Mouse (Mus musculus) kidney, embryonic 15.5 days (tissue): ENCODE measurements around the gene Hsp90aa1. TPM values are rescaled to one million over a fixed set of nuclear protein-coding genes. Genes with fewer than 3 reads are reported as not detected.
A peak's percentile ranks its signal among the peaks of the same experiment; 100 is the strongest.
"Not testable (repeated sequence)": the region's sequence is repeated elsewhere in the genome, so short reads cannot be mapped to it uniquely, and the experiment has no call there.

Source experiments
- ATAC-seq: fragments of 200-750 bp; cut with Nextera tagmentation; replicated peaks from 2 replicates; pipeline ENCODE4 v1.8.0; 2017; ENCODE audit warnings: moderate TSS enrichment; ENCODE audit not compliant: low FRiP score
- H3K27ac ChIP-seq: fragments of 300-500 bp; sonication (generic); 2 replicates; pipeline ENCODE4 v1.5.1; 2015; ENCODE audit warnings: mild to moderate bottlenecking, inconsistent platforms
- H3K27me3 ChIP-seq: fragments of 300-500 bp; sonication (generic); 2 replicates; pipeline ENCODE4 v1.6.1; 2015; ENCODE audit warnings: inconsistent platforms
- H3K36me3 ChIP-seq: fragments of 300-500 bp; sonication (generic); 2 replicates; pipeline ENCODE4 v1.6.1; 2015; ENCODE audit warnings: inconsistent platforms
- H3K4me1 ChIP-seq: fragments of 300-500 bp; sonication (generic); 2 replicates; pipeline ENCODE4 v1.6.1; 2015; ENCODE audit warnings: inconsistent platforms
- H3K4me2 ChIP-seq: fragments of 300-500 bp; sonication (generic); 2 replicates; pipeline ENCODE4 v1.6.1; 2015; ENCODE audit warnings: moderate library complexity, mild to moderate bottlenecking, inconsistent platforms
- H3K4me3 ChIP-seq: fragments of 300-500 bp; sonication (generic); replicated peaks from 2 replicates; pipeline ENCODE4 v1.5.1; 2015; ENCODE audit warnings: mild to moderate bottlenecking, inconsistent platforms
- H3K9ac ChIP-seq: fragments of 300-500 bp; sonication (generic); 2 replicates; pipeline ENCODE4 v1.6.1; 2015; ENCODE audit warnings: mild to moderate bottlenecking, inconsistent platforms
- H3K9me3 ChIP-seq: fragments of 300-500 bp; sonication (generic); replicated peaks from 2 replicates; pipeline ENCODE4 v1.6.1; 2016; ENCODE audit warnings: inconsistent platforms
- whole genome bisulfite sequencing: fragments of 180-500 bp; shearing (Covaris S2); methylation state at CpG from one replicate; pipeline ENCODE4 v1.1.7; 2015; ENCODE audit warnings: mixed read lengths; 5-methylcytosine and 5-hydroxymethylcytosine counted together
- polyA plus RNA-seq: library from polyadenylated mRNA; unstranded; fragments of >200 nt; fragmentation: Nextera tagmentation; extraction: Ambion mirVana; gene quantifications from 2 replicates; pipeline ENCODE4 v1.2.1, GENCODE M21; 2015

Hsp90aa1 gene
- polyA plus RNA-seq: 994 and 1,027 TPM in 2 replicates

DNA sequence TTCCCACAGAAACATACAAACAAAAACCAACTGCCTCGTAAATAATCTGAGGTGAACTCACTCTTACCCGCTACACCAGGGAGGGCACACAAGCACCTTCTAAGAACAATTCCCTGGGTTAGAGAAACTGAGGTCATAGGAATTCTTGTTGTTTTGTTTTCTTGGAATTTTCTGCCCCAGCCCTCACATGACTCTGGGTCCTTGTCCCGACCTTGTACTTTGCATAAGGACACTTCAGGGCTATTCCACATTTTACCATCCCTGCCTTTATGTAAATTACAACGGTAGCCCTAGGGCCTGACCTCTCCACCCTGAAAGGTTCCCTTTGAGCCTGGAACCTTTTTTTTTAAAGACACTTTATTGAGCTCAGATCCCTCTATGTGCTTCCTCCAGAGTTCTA lies at the start of gene Hsp90aa1:
Hsp90aa1 (minus strand) TSS at position 173 of the 400 bp plus-strand sequence.
- Histone ChIP-seq H3K27me3 (no peaks in the 10 kb centered on the region), H3K4me2 (0 out of 2 replicates have a peak within 1 kb of the TSS, but pooled peaks have one; percentile 33), H3K9ac (no peak within 1 kb of the TSS), H3K27ac (no peak within 1 kb of the TSS), H3K36me3 (no peaks in the 10 kb centered on the region), H3K4me1 (peaks cover 36% of the 10 kb centered on the region), H3K9me3 (no peaks in the 10 kb centered on the region), H3K4me3 (no peak within 1 kb of the TSS)
- 42% methylated on average over 4 of the region's 4 CpGs for WGBS
- no peak for ATAC-seq

- H3K36me3 ChIP-seq: peaks cover 28% of the 10 kb centered on the region
- H3K4me3 ChIP-seq: no peak overlapping the region
- H3K9ac ChIP-seq: no peak overlapping the region
- H3K4me2 ChIP-seq: no peak overlapping the region
- no peaks in the 10 kb centered on the region; the same call in 1 of the 2 replicates for H3K9me3 ChIP-seq
- 77% methylated on average over 10 of the region's 10 CpGs for WGBS
- H3K27me3 ChIP-seq: no peaks in the 10 kb centered on the region
- H3K4me1 ChIP-seq: 0 out of 2 replicates have a peak, but pooled peaks cover 2% of the 10 kb centered on the region
- no peak overlapping the region for H3K27ac ChIP-seq
- ATAC-seq: no peak
Measured at GRCm38 (mm10) chr12:110750770-110751439, 48.4 kb upstream of the Hsp90aa1 start.

- under 1% methylated on average over 71 of the region's 72 CpGs for WGBS
- H3K9ac ChIP-seq: peak overlapping the region; percentile 97
- peak overlapping the region; percentile 99 for H3K4me3 ChIP-seq
- no peaks in the 10 kb centered on the region for H3K9me3 ChIP-seq
- H3K4me2 ChIP-seq: peak overlapping the region; percentile 83
- peaks cover 4% of the 10 kb centered on the region; the same call in 1 of the 2 replicates for H3K36me3 ChIP-seq
- peaks cover 25% of the 10 kb centered on the region for H3K4me1 ChIP-seq
- H3K27ac ChIP-seq: peak overlapping the region; percentile 92
- ATAC-seq: peak; percentile 76
- H3K27me3 ChIP-seq: no peaks in the 10 kb centered on the region; the same call in 1 of the 2 replicates
Measured at GRCm38 (mm10) chr12:110738158-110738921, 35.8 kb upstream of the Hsp90aa1 start.

- Histone ChIP-seq H3K4me2 (peak within 1 kb of the TSS; percentile 85), H3K4me3 (peak within 1 kb of the TSS; percentile 99), H3K9me3 (no peaks in the 10 kb centered on the region), H3K9ac (peak within 1 kb of the TSS; percentile 97), H3K27ac (peak within 1 kb of the TSS; percentile 92), H3K27me3 (no peaks in the 10 kb centered on the region; the same call in 1 of the 2 replicates), H3K4me1 (peaks cover 25% of the 10 kb centered on the region), H3K36me3 (no peaks in the 10 kb centered on the region; the same call in 1 of the 2 replicates)
- peak; percentile 97 for ATAC-seq
- WGBS: 1% methylated on average over 69 of the region's 69 CpGs
Measured at GRCm38 (mm10) chr12:110737170-110738157, 34.9 kb upstream of the Hsp90aa1 start, which contains the start of gene Wdr20. Gene Wdr20 (plus strand): TSS chr12:110737944.

DNA sequence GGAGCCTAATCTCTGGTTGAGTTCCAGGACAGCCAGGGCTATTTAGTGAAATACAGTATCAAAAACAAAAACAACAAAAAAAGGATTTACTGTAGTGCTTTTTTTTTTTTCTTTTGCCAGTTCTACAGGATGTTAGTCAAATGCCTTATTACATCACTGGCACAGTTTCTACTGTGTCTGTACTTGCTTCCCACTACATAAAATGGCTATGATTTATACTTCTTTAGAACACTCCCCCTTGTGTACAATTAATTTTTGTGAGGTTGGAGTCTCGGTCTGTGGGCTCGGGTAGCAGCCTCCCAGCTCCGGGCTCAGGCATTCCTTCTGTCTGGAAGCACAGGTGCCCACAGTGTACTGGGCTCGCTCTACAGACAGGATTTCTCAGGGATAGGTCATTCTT lies 34.1 kb upstream of the Hsp90aa1 start:
- H3K27ac ChIP-seq: no peak overlapping the region
- peak overlapping the region; percentile 55; the same call in 1 of the 2 replicates for H3K9ac ChIP-seq
- H3K4me2 ChIP-seq: peak overlapping the region; percentile 85
- peak overlapping the region; percentile 99 for H3K4me3 ChIP-seq
- 6% methylated on average over 4 of the region's 4 CpGs for whole genome bisulfite sequencing
- H3K9me3 ChIP-seq: no peaks in the 10 kb centered on the region
- H3K27me3 ChIP-seq: no peaks in the 10 kb centered on the region; the same call in 1 of the 2 replicates
- no peaks in the 10 kb centered on the region for H3K36me3 ChIP-seq
- no peak for ATAC-seq
- peaks cover 25% of the 10 kb centered on the region for H3K4me1 ChIP-seq

GRCm38 (mm10) chr12:110733254-110733653 lies 30.7 kb upstream of the Hsp90aa1 start:
- not testable (repeated sequence) for H3K4me1 ChIP-seq, H3K36me3 ChIP-seq, H3K27me3 ChIP-seq, H3K9me3 ChIP-seq, H3K4me2 ChIP-seq, H3K27ac ChIP-seq, ATAC-seq, H3K4me3 ChIP-seq, H3K9ac ChIP-seq
- 96% methylated on average over 3 of the region's 3 CpGs for WGBS

DNA sequence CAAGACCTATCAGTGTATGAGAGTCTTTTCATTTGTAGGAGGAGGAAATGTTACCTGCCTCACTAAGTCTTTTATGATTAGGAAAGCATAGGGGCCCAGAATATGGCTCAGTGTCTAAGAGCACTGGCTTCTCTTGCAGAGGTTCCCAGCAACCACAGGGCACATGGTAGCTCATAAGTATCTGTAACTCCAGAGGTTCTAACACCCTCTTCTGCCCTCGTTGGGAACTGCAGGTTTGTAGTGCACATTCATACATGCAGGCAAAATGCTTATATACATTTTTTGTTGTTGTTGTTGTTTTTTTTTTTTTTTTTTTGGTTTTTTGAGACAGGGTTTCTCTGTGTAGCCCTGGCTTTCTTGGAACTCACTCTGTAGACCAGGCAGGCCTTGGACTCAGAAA lies 23.9 kb upstream of the Hsp90aa1 start:
- 89% methylated on average over 1 of the region's 1 CpGs for WGBS
- Histone ChIP-seq H3K27ac (no peak overlapping the region), H3K9ac (no peak overlapping the region), H3K27me3 (peaks cover 7% of the 10 kb centered on the region; the same call in 1 of the 2 replicates), H3K9me3 (no peaks in the 10 kb centered on the region), H3K4me1 (no peaks in the 10 kb centered on the region), H3K4me3 (no peak overlapping the region), H3K4me2 (no peak overlapping the region), H3K36me3 (no peaks in the 10 kb centered on the region)
- ATAC-seq: no peak

GRCm38 (mm10) chr12:110725489-110725888 lies 23.0 kb upstream of the Hsp90aa1 start:
- no peak overlapping the region for H3K4me2 ChIP-seq
- ATAC-seq: no peak
- no peaks in the 10 kb centered on the region for H3K9me3 ChIP-seq
- no peaks in the 10 kb centered on the region for H3K4me1 ChIP-seq
- no peaks in the 10 kb centered on the region for H3K36me3 ChIP-seq
- peaks cover 9% of the 10 kb centered on the region; the same call in 1 of the 2 replicates for H3K27me3 ChIP-seq
- H3K9ac ChIP-seq: no peak overlapping the region
- H3K4me3 ChIP-seq: no peak overlapping the region
- 80% methylated on average over 5 of the region's 5 CpGs for WGBS
- no peak overlapping the region for H3K27ac ChIP-seq

DNA sequence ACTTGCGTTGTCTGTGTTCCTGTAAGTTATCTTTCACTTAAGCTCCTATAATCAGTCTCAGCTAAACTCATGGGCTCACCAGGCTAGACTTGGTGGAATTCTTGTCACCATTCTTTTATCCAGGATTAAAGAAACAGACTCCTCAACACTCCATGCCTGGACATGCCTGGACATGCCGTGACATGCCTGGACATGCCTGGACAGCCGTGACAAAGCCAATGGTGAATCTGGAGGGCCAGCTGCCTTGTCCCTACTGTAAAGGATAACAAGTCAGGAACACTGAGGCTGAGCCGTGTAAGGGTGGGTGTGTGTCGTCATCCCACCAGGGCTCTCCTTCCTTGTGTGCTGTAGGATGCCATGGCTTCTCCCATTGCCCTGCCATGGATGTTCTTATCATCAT lies 22.5 kb upstream of the Hsp90aa1 start:
- Histone ChIP-seq H3K9me3 (no peaks in the 10 kb centered on the region), H3K9ac (no peak overlapping the region), H3K4me1 (no peaks in the 10 kb centered on the region), H3K36me3 (no peaks in the 10 kb centered on the region), H3K27me3 (peaks cover 13% of the 10 kb centered on the region; the same call in 1 of the 2 replicates), H3K4me2 (no peak overlapping the region), H3K27ac (no peak overlapping the region), H3K4me3 (no peak overlapping the region)
- no peak for ATAC-seq
- 92% methylated on average over 5 of the region's 5 CpGs for WGBS

GRCm38 (mm10) chr12:110716004-110716403 lies 13.5 kb upstream of the Hsp90aa1 start:
- Histone ChIP-seq H3K27ac (no peak overlapping the region), H3K4me2 (no peak overlapping the region), H3K4me3 (no peak overlapping the region), H3K9ac (no peak overlapping the region), H3K36me3 (no peaks in the 10 kb centered on the region), H3K4me1 (no peaks in the 10 kb centered on the region), H3K9me3 (0 out of 2 replicates have a peak, but pooled peaks cover 3% of the 10 kb centered on the region), H3K27me3 (peaks cover 12% of the 10 kb centered on the region; the same call in 1 of the 2 replicates)
- no peak for ATAC-seq
- WGBS: 11% methylated on average over 5 of the region's 5 CpGs

- no peak overlapping the region for H3K4me3 ChIP-seq
- H3K9ac ChIP-seq: no peak overlapping the region
- no peaks in the 10 kb centered on the region for H3K4me1 ChIP-seq
- WGBS: 86% methylated on average over 6 of the region's 6 CpGs
- no peaks in the 10 kb centered on the region for H3K36me3 ChIP-seq
- ATAC-seq: no peak
- 0 out of 2 replicates have a peak, but pooled peaks cover 3% of the 10 kb centered on the region for H3K9me3 ChIP-seq
- no peak overlapping the region for H3K4me2 ChIP-seq
- H3K27me3 ChIP-seq: 0 out of 2 replicates have a peak, but pooled peaks cover 3% of the 10 kb centered on the region
- no peak overlapping the region for H3K27ac ChIP-seq
Measured at GRCm38 (mm10) chr12:110714215-110714614, 11.7 kb upstream of the Hsp90aa1 start.
